Mouse (Mus musculus): ENCODE measurements at regions not wholly inside any gene's neighbourhood (a gene's known extent, or its start where the extent isn't known, plus 50 kb on each side); places are given as distances from the start of the nearest gene placed in this dataset.

- H3K36me3 ChIP-seq (ENCODE audit: control insufficient read depth, insufficient read depth): no peaks in the 10 kb centered on the region
- H3K27ac ChIP-seq (ENCODE audit: low read length): no peak overlapping the region
- no peak overlapping the region for H3K4me2 ChIP-seq (ENCODE audit: low read depth, low read length)
- H3K27me3 ChIP-seq (ENCODE audit: control insufficient read depth, insufficient read depth, low read depth, low read length): no peaks in the 10 kb centered on the region
- no peak overlapping the region for H3K4me3 ChIP-seq (ENCODE audit: low read depth, low read length)
- no peak overlapping the region for H3K9ac ChIP-seq (ENCODE audit: low read depth, low read length)
- WGBS (ENCODE audit: insufficient replicate concordance): 84% methylated on average over 10 of the region's 10 CpGs
- H3K4me1 ChIP-seq (ENCODE audit: control insufficient read depth, low read depth, low read length): no peaks in the 10 kb centered on the region
- no peak for ATAC-seq (ENCODE audit: low read depth)
- H3K9me3 ChIP-seq (replicated peaks; ENCODE audit: control insufficient read depth, low read length): no peaks in the 10 kb centered on the region
Measured at GRCm38 (mm10) chr10:66745871-66746270, 350.1 kb upstream of the Jmjd1c start.

- ATAC-seq (ENCODE audit: low read depth): no peak
- 69% methylated on average over 7 of the region's 7 CpGs for WGBS (ENCODE audit: insufficient replicate concordance)
Measured at GRCm38 (mm10) chr10:66752237-66752810, 343.6 kb upstream of the Jmjd1c start.

GRCm38 (mm10) chr10:66756866-66757265 is 339.1 kb upstream of the Jmjd1c start:
- no peak overlapping the region for H3K4me2 ChIP-seq (ENCODE audit: low read depth, low read length)
- no peak overlapping the region for H3K27ac ChIP-seq (ENCODE audit: low read length)
- no peak overlapping the region for H3K9ac ChIP-seq (ENCODE audit: low read depth, low read length)
- H3K4me1 ChIP-seq (ENCODE audit: control insufficient read depth, low read depth, low read length): no peaks in the 10 kb centered on the region
- ATAC-seq (ENCODE audit: low read depth): no peak
- 62% methylated on average over 4 of the region's 4 CpGs for WGBS (ENCODE audit: insufficient replicate concordance)
- no peaks in the 10 kb centered on the region for H3K36me3 ChIP-seq (ENCODE audit: control insufficient read depth, insufficient read depth)
- no peaks in the 10 kb centered on the region for H3K9me3 ChIP-seq (replicated peaks; ENCODE audit: control insufficient read depth, low read length)
- no peaks in the 10 kb centered on the region for H3K27me3 ChIP-seq (ENCODE audit: control insufficient read depth, insufficient read depth, low read depth, low read length)
- no peak overlapping the region for H3K4me3 ChIP-seq (ENCODE audit: low read depth, low read length)

More at GRCm38 (mm10) chr10:66752237-66752810, 343.6 kb upstream of the Jmjd1c start:
- Histone ChIP-seq H3K9me3 (replicated peaks; ENCODE audit: control insufficient read depth, low read length) (no peaks in the 10 kb centered on the region), H3K4me1 (ENCODE audit: control insufficient read depth, low read depth, low read length) (no peaks in the 10 kb centered on the region), H3K4me2 (ENCODE audit: low read depth, low read length) (no peak overlapping the region), H3K27me3 (ENCODE audit: control insufficient read depth, insufficient read depth, low read depth, low read length) (no peaks in the 10 kb centered on the region), H3K36me3 (ENCODE audit: control insufficient read depth, insufficient read depth) (no peaks in the 10 kb centered on the region), H3K9ac (ENCODE audit: low read depth, low read length) (no peak overlapping the region), H3K27ac (ENCODE audit: low read length) (no peak overlapping the region), H3K4me3 (ENCODE audit: low read depth, low read length) (no peak overlapping the region)

- Histone ChIP-seq H3K36me3 (ENCODE audit: control insufficient read depth, insufficient read depth) (no peaks in the 10 kb centered on the region), H3K9ac (ENCODE audit: low read depth, low read length) (no peak overlapping the region), H3K4me2 (ENCODE audit: low read depth, low read length) (no peak overlapping the region), H3K9me3 (replicated peaks; ENCODE audit: control insufficient read depth, low read length) (peaks cover 7% of the 10 kb centered on the region), H3K4me1 (ENCODE audit: control insufficient read depth, low read depth, low read length) (no peaks in the 10 kb centered on the region), H3K4me3 (ENCODE audit: low read depth, low read length) (no peak overlapping the region), H3K27me3 (ENCODE audit: control insufficient read depth, insufficient read depth, low read depth, low read length) (no peaks in the 10 kb centered on the region), H3K27ac (ENCODE audit: low read length) (no peak overlapping the region)
- WGBS (ENCODE audit: insufficient replicate concordance): 39% methylated on average over 21 of the region's 21 CpGs
- no peak for ATAC-seq (ENCODE audit: low read depth)
Measured at GRCm38 (mm10) chr10:66770161-66771030, 325.5 kb upstream of the Jmjd1c start.

- WGBS (ENCODE audit: insufficient replicate concordance): 45% methylated on average over 11 of the region's 11 CpGs
Measured at GRCm38 (mm10) chr10:66780335-66781170, 315.4 kb upstream of the Jmjd1c start.

GRCm38 (mm10) chr10:66781171-66781510 is 314.8 kb upstream of the Jmjd1c start:
- no peaks in the 10 kb centered on the region for H3K4me1 ChIP-seq (ENCODE audit: control insufficient read depth, low read depth, low read length)
- 53% methylated on average over 1 of the region's 1 CpGs for WGBS (ENCODE audit: insufficient replicate concordance)
- no peaks in the 10 kb centered on the region for H3K9me3 ChIP-seq (replicated peaks; ENCODE audit: control insufficient read depth, low read length)
- no peak overlapping the region for H3K27ac ChIP-seq (ENCODE audit: low read length)
- no peak overlapping the region for H3K4me2 ChIP-seq (ENCODE audit: low read depth, low read length)
- no peaks in the 10 kb centered on the region for H3K27me3 ChIP-seq (ENCODE audit: control insufficient read depth, insufficient read depth, low read depth, low read length)
- no peaks in the 10 kb centered on the region for H3K36me3 ChIP-seq (ENCODE audit: control insufficient read depth, insufficient read depth)
- ATAC-seq (ENCODE audit: low read depth): no peak
- H3K9ac ChIP-seq (ENCODE audit: low read depth, low read length): no peak overlapping the region
- no peak overlapping the region for H3K4me3 ChIP-seq (ENCODE audit: low read depth, low read length)

More at GRCm38 (mm10) chr10:66780335-66781170, 315.4 kb upstream of the Jmjd1c start:
- H3K4me2 ChIP-seq (ENCODE audit: low read depth, low read length): no peak overlapping the region
- no peaks in the 10 kb centered on the region for H3K4me1 ChIP-seq (ENCODE audit: control insufficient read depth, low read depth, low read length)
- no peaks in the 10 kb centered on the region for H3K27me3 ChIP-seq (ENCODE audit: control insufficient read depth, insufficient read depth, low read depth, low read length)
- no peak for ATAC-seq (ENCODE audit: low read depth)
- no peak overlapping the region for H3K9ac ChIP-seq (ENCODE audit: low read depth, low read length)
- no peaks in the 10 kb centered on the region for H3K36me3 ChIP-seq (ENCODE audit: control insufficient read depth, insufficient read depth)
- H3K4me3 ChIP-seq (ENCODE audit: low read depth, low read length): no peak overlapping the region
- H3K27ac ChIP-seq (ENCODE audit: low read length): no peak overlapping the region
- no peaks in the 10 kb centered on the region for H3K9me3 ChIP-seq (replicated peaks; ENCODE audit: control insufficient read depth, low read length)

GRCm38 (mm10) chr10:66782025-66782424 is 313.9 kb upstream of the Jmjd1c start:
- no peaks in the 10 kb centered on the region for H3K36me3 ChIP-seq (ENCODE audit: control insufficient read depth, insufficient read depth)
- no peak overlapping the region for H3K9ac ChIP-seq (ENCODE audit: low read depth, low read length)
- no peaks in the 10 kb centered on the region for H3K27me3 ChIP-seq (ENCODE audit: control insufficient read depth, insufficient read depth, low read depth, low read length)
- H3K27ac ChIP-seq (ENCODE audit: low read length): no peak overlapping the region
- no peak overlapping the region for H3K4me2 ChIP-seq (ENCODE audit: low read depth, low read length)
- H3K4me1 ChIP-seq (ENCODE audit: control insufficient read depth, low read depth, low read length): no peaks in the 10 kb centered on the region
- no peak overlapping the region for H3K4me3 ChIP-seq (ENCODE audit: low read depth, low read length)
- ATAC-seq (ENCODE audit: low read depth): no peak
- H3K9me3 ChIP-seq (replicated peaks; ENCODE audit: control insufficient read depth, low read length): no peaks in the 10 kb centered on the region
- 75% methylated on average over 5 of the region's 5 CpGs for WGBS (ENCODE audit: insufficient replicate concordance)

GRCm38 (mm10) chr10:66787812-66788211 is 308.1 kb upstream of the Jmjd1c start:
- 59% methylated on average over 7 of the region's 7 CpGs for WGBS (ENCODE audit: insufficient replicate concordance)
- Histone ChIP-seq H3K9me3 (replicated peaks; ENCODE audit: control insufficient read depth, low read length) (no peaks in the 10 kb centered on the region), H3K9ac (ENCODE audit: low read depth, low read length) (no peak overlapping the region), H3K27me3 (ENCODE audit: control insufficient read depth, insufficient read depth, low read depth, low read length) (no peaks in the 10 kb centered on the region), H3K4me3 (ENCODE audit: low read depth, low read length) (no peak overlapping the region), H3K27ac (ENCODE audit: low read length) (no peak overlapping the region), H3K4me2 (ENCODE audit: low read depth, low read length) (no peak overlapping the region), H3K36me3 (ENCODE audit: control insufficient read depth, insufficient read depth) (no peaks in the 10 kb centered on the region), H3K4me1 (ENCODE audit: control insufficient read depth, low read depth, low read length) (no peaks in the 10 kb centered on the region)
- ATAC-seq (ENCODE audit: low read depth): no peak

Measured in liver, embryonic 16.5 days (tissue).